Mouse (Mus musculus): ENCODE measurements at regions not wholly inside any gene's neighbourhood (a gene's known extent, or its start where the extent isn't known, plus 50 kb on each side); places are given as distances from the start of the nearest gene placed in this dataset.

- H3K36me3 ChIP-seq (ENCODE audit: control insufficient read depth in 1 of 2, insufficient read depth in 2 of 2, low read length in 2 of 2): no peaks in the 10 kb centered on the region
- DNase-seq (ENCODE audit: low read depth, low spot score): no peak
- H3K9ac ChIP-seq (ENCODE audit: control insufficient read depth, low read depth, low read length, poor library complexity, severe bottlenecking): no peak overlapping the region
- H3K9me3 ChIP-seq (replicated peaks; ENCODE audit: insufficient read depth, low read length): no peaks in the 10 kb centered on the region
- no peak overlapping the region for H3K27ac ChIP-seq (ENCODE audit: control insufficient read depth, low read depth, low read length)
- no peaks in the 10 kb centered on the region for H3K4me1 ChIP-seq (ENCODE audit: control insufficient read depth in 1 of 2, insufficient read depth in 2 of 2, low read length in 2 of 2)
- no peak overlapping the region for H3K4me3 ChIP-seq (ENCODE audit: control insufficient read depth in 1 of 2, insufficient read depth in 1 of 2, low read depth in 2 of 2, low read length in 2 of 2)
- TF ChIP-seq NELFE (IDR thresholded peaks at IDR 0.05; ENCODE audit: low read depth, low read length) (no peak), ETS1 (IDR thresholded peaks at IDR 0.05; ENCODE audit: low read depth, low read length) (no peak), GATA1 (IDR thresholded peaks at IDR 0.05; ENCODE audit: low read depth, low read length) (no peak), ZMIZ1 (IDR thresholded peaks at IDR 0.05; ENCODE audit: low read depth, low read length) (no peak), USF2 (IDR thresholded peaks at IDR 0.05; ENCODE audit: borderline replicate concordance in 1 of 2, insufficient read depth in 1 of 2, low read depth in 1 of 2, low read length in 2 of 2) (no peak), POLR2A (IDR thresholded peaks at IDR 0.05; ENCODE audit: control insufficient read depth in 1 of 2, insufficient read depth in 1 of 2, low read depth in 1 of 2, low read length in 2 of 2, poor library complexity in 1 of 2) (no peak), POLR2AphosphoS5 (IDR thresholded peaks at IDR 0.05; ENCODE audit: borderline replicate concordance, low read depth, low read length) (no peak), BHLHE40 (IDR thresholded peaks at IDR 0.05; ENCODE audit: borderline replicate concordance, low read depth, low read length) (no peak), USF1 (IDR thresholded peaks at IDR 0.05; ENCODE audit: low read depth, low read length) (no peak), CTCF (IDR thresholded peaks at IDR 0.05 in 2 of 3, conservative IDR thresholded peaks at IDR 0.05 in 1 of 3; ENCODE audit: control insufficient read depth in 1 of 3, insufficient read depth in 1 of 3, low read depth in 2 of 3, low read length in 3 of 3, poor library complexity in 1 of 3, severe bottlenecking in 1 of 3) (no peak), ZC3H11A (IDR thresholded peaks at IDR 0.05; ENCODE audit: low read depth, low read length) (no peak), ELF1 (IDR thresholded peaks at IDR 0.05; ENCODE audit: low read depth, low read length) (no peak), MYB (IDR thresholded peaks at IDR 0.05; ENCODE audit: low read depth, low read length) (no peak), RAD21 (IDR thresholded peaks at IDR 0.05; ENCODE audit: low read depth, low read length) (no peak)
- H3K79me2 ChIP-seq (ENCODE audit: control insufficient read depth, insufficient read depth, low read length, poor library complexity): no peaks in the 10 kb centered on the region
- H3K27me3 ChIP-seq (ENCODE audit: control insufficient read depth in 1 of 2, insufficient read depth in 2 of 2, low read length in 2 of 2): no peaks in the 10 kb centered on the region
Observed at GRCm38 (mm10) chr2:148325854-148326387, 69.2 kb upstream of the Sstr4 start.

GRCm38 (mm10) chr2:148326414-148326813 is 68.7 kb upstream of the Sstr4 start:
- TF ChIP-seq MAZ (IDR thresholded peaks at IDR 0.05; ENCODE audit: low read depth, low read length) (no peak), EP300 (IDR thresholded peaks at IDR 0.05; ENCODE audit: low read depth in 1 of 2, low read length in 2 of 2) (no peak), JUND (IDR thresholded peaks at IDR 0.05; ENCODE audit: low read depth, low read length) (no peak), MAFK (IDR thresholded peaks at IDR 0.05; ENCODE audit: borderline replicate concordance, low read depth, low read length) (no peak), E2F4 (IDR thresholded peaks at IDR 0.05; ENCODE audit: borderline replicate concordance, low read depth, low read length) (no peak), RAD21 (IDR thresholded peaks at IDR 0.05; ENCODE audit: low read depth, low read length) (no peak), CHD1 (IDR thresholded peaks at IDR 0.05; ENCODE audit: low read depth, low read length) (no peak), TBP (IDR thresholded peaks at IDR 0.05; ENCODE audit: low read depth, low read length) (no peak), NELFE (IDR thresholded peaks at IDR 0.05; ENCODE audit: low read depth, low read length) (no peak), NRF1 (IDR thresholded peaks at IDR 0.05; ENCODE audit: insufficient read depth, low read depth, low read length, poor library complexity, severe bottlenecking) (no peak), MYC (IDR thresholded peaks at IDR 0.05; ENCODE audit: low read depth, low read length) (no peak), GATA1 (IDR thresholded peaks at IDR 0.05; ENCODE audit: low read depth, low read length) (no peak)
- Histone ChIP-seq H3K36me3 (ENCODE audit: control insufficient read depth in 1 of 2, insufficient read depth in 2 of 2, low read length in 2 of 2) (no peaks in the 10 kb centered on the region), H3K27ac (ENCODE audit: control insufficient read depth, low read depth, low read length) (no peak overlapping the region), H3K9me3 (replicated peaks; ENCODE audit: insufficient read depth, low read length) (no peaks in the 10 kb centered on the region), H3K27me3 (ENCODE audit: control insufficient read depth in 1 of 2, insufficient read depth in 2 of 2, low read length in 2 of 2) (no peaks in the 10 kb centered on the region), H3K4me3 (ENCODE audit: control insufficient read depth in 1 of 2, insufficient read depth in 1 of 2, low read depth in 2 of 2, low read length in 2 of 2) (no peak overlapping the region), H3K4me1 (ENCODE audit: control insufficient read depth in 1 of 2, insufficient read depth in 2 of 2, low read length in 2 of 2) (no peaks in the 10 kb centered on the region), H3K79me2 (ENCODE audit: control insufficient read depth, insufficient read depth, low read length, poor library complexity) (no peaks in the 10 kb centered on the region), H3K9ac (ENCODE audit: control insufficient read depth, low read depth, low read length, poor library complexity, severe bottlenecking) (no peak overlapping the region)
- DNase-seq (ENCODE audit: low read depth, low spot score): no peak
